Mouse (Mus musculus) retina, postnatal 1 day (tissue): ENCODE data around the gene Ccl8.

Experiments
- DNase-seq: peaks from one replicate; pipeline ENCODE4 v3.0.0-alpha.2; 2012

Ccl8 gene

GRCm38 (mm10) chr11:82114885-82115284 is at the start of gene Ccl8:
TSS of gene Ccl8 (plus strand) at chr11:82115185.
- DNase-seq, result no peak

DNA sequence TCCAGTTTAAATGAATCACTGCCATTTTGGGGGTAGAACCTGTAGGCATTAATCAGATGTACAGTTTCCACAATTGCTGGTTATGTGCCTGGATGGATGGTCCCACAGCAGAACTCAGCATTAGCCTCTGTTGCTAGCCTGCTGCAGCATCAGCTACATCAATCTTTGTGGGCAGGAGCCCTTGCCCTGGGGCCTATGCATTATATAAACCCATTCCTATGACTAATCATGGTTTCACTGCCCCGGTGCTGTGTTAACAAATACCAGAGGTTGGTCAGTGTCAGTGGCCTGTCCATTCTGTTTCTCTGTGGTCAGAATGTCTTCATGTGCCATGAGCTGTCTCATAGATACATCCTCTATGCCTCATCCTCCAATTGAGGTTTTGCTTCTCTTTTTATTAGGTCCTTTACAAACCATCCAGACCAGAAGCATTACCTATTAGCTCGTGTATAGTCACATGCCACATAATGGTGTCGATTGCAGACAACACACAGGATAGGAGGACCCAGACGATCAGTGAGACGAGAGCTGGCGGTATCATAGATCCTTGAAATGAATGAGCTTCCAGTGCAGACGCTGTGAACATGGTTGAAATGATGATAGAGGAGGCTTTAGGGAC is 47.9 kb upstream of the Ccl8 start:
- no peak for DNase-seq

DNA sequence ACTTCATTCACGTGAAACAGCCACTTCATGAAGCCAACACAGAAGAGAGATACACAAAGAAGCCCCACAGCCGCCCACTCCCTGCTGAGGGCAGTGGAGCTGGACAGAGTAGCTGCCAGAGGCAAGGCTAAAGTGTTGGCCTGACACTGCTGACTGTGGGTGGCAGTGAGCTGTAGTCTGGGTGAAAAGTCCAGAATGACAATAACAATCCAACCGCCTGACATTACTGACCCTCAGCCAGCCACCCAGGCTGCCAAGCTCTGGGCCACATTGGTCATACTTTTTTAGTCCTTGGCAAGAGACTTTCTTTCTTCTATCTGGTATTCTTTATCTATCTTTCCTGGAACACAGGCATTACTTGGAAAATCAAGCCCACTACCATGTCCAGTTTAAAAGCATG is 43.9 kb upstream of the Ccl8 start:
- DNase-seq, result no peak

DNA sequence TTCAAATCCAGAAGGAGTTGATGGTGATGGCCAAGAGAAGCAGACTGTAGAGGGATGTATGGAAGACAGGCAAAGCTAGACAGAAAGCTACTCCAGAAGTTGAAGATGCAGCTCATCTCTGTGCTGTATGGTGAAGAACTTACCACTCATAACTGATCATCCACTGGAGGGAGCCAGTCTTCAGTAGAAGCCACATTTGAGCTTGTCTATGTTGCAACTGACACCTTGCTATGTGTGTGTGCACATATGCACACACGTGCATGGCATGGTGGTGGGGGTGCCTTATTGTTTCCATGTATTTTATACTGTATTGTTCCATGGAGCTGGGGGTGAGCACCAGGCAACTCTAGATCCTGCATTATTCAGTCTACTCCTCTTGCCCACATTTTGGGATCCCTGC is 42.6 kb upstream of the Ccl8 start:
- DNase-seq, result no peak

GRCm38 (mm10) chr11:82072984-82073383 is 42.0 kb upstream of the Ccl8 start:
- DNase-seq, result no peak

GRCm38 (mm10) chr11:82073686-82074085 is 41.3 kb upstream of the Ccl8 start:
- DNase-seq, result no peak

DNA sequence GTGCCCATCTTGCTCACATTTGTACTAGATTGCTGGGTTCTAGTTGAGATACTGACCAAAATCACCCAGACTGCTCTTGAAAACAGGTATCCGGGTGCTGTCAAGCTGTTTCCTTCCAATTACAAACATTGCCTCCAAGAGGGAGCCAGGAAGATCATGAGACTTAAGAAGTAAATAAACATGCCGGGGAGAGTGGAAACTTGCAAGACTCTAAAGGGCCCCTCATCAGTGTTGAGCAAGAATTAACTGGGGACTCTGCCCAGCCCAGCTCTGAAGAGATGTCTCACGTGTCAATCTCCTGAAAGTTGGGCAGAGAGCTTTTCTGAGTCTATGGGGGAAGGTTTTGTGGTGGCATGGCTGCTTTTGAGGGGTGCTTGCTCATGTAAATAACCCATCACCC is 38.0 kb upstream of the Ccl8 start:
- no peak for DNase-seq

GRCm38 (mm10) chr11:82078136-82078730 is 36.8 kb upstream of the Ccl8 start:
- no peak for DNase-seq

- no peak for DNase-seq
Observed at GRCm38 (mm10) chr11:82080865-82081264, 34.1 kb upstream of the Ccl8 start.

GRCm38 (mm10) chr11:82084360-82084759 is 30.6 kb upstream of the Ccl8 start:
- no peak for DNase-seq

DNA sequence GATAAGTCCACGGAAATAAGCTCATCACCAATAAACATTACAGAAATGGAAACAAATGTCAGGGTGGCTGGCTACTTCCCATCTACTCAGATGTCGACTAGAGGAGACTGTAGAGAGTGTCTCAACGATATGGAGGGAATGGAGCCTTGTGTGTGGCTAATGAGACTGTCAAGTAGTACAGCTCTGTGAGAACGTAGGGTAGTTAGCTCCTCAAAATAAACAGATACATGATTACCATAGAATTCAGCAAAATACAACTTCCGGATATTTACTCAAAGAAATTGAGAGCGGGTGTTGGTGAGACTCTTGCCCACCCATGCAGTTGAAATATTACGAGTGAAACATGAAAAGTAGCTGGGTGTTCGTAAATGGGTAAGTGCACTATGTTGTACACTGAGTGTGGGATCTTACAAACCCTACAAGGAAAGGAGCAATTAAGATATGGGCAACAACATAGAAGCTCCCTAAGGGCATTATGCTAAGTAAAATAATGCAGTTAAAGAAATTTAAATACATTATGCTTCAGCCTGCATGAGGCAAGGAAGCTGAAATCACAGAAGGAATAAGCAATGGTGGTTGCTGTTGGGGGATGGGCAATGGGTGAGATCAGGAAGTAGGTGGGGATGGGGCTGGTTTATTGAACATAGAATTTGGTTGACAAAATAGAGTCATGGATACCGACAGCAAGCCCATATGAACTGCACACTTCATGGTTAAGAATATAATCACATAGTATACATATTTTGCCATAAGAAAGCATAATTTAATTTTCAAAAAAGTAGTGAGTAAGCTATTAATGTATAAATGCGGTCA is 15.3 kb upstream of the Ccl8 start:
- DNase-seq, result no peak

- DNase-seq, result no peak
Observed at GRCm38 (mm10) chr11:82101087-82101486, 13.9 kb upstream of the Ccl8 start.

- DNase-seq, result no peak
Observed at GRCm38 (mm10) chr11:82101529-82101928, 13.5 kb upstream of the Ccl8 start, which contains the start of gene Ccl12. TSS of gene Ccl12 (plus strand) at chr11:82101845.

DNA sequence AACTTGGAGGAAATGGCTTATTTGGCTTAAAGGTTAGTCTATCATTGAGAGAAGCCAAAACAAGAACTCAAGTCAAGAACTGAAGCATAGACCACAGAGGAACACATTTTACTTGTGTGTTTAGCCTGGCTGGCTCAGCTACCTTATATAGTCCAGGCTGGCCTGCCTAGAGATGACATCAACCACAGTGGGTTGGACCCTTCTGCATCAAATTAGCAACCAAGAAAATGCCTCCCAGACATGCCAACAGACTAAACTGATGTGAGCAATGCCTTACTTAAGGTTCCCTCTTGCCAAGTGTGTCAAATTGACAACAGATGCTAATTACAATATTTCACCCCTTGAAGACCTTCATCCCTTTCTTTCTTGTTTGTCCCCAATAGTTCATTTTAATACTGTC is 5.4 kb upstream of the Ccl8 start:
- DNase-seq, result no peak

- no peak for DNase-seq
Observed at GRCm38 (mm10) chr11:82110372-82111248, 4.4 kb upstream of the Ccl8 start.

DNA sequence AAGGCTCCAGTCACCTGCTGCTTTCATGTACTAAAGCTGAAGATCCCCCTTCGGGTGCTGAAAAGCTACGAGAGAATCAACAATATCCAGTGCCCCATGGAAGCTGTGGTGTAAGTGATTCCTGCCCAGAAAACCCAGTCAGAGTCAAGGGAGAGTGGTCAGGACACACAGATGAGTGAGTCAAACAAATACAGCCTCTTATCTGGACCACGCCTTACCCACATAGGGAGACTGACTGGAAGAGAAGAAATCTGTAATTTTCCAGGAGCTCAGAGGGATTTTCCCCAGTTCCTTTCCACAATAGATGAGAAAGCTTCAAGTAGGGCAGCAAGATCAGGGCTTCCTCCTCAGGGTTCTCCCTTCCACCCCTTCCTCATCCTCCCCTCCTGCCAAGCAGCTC is 1.1 kb downstream of the Ccl8 start:
- DNase-seq, result no peak

GRCm38 (mm10) chr11:82132977-82133376 is 18.0 kb downstream of the Ccl8 start:
- DNase-seq, result no peak

DNA sequence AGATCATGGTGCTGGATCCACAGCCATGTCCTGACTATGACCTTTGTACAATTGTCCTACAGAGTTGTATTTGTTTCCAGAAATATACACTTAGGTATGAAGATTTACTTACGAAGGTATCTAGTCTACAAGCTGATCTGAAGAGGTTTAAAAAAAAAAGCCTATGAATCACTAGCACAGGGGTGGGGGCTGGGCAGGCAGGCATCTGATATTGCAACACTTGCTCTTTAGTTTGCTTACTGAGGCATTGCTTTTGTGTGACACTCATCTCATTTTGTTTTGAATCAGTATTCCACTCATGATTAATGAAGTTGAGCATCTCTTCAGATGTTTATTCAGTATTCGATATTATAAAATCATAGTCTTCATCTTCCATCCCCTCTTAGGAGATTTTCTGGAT is 21.2 kb downstream of the Ccl8 start:
- DNase-seq, result no peak

DNA sequence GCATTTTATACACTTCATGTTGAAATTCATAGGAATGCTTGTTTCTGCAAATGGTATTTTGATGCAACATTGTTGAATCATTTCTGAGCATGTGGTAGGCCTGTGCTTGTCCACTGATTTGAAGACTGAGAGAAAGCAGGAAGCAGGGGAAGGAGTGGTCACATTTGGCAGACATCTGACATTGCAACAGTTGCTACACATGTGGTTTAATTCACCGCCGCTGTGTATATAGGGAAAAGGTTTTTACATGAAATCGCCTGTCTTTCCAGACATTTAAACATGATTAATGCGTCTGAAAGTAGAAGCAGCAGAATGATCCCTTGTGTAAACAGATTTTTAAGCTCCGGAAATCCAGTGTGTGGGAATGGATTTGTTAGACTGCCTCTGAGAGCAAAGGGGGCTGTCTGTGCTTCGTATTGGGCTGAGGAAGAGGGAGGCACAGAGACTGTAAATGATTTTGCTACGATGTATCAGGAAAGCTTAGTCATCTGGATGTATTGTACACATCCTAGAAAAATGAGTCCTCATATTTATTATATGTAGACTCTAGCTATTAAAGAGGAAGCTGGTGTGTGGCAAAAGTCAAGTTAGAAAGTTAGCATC is 24.6 kb downstream of the Ccl8 start:
- no peak for DNase-seq

- no peak for DNase-seq
Observed at GRCm38 (mm10) chr11:82159126-82159525, 44.1 kb downstream of the Ccl8 start.

- no peak for DNase-seq
Observed at GRCm38 (mm10) chr11:82163285-82163684, 48.3 kb downstream of the Ccl8 start.
